Mouse (Mus musculus): ENCODE data around the gene Stx8.
A peak's percentile ranks its signal among the peaks of the same experiment; 100 is the strongest.

Stx8 gene

GRCm38 (mm10) chr11:68202561-68202960 is 236.6 kb downstream of the Stx8 start:
- no peak for DNase-seq

- no peak for DNase-seq
These were observed 237.8 kb downstream of the Stx8 start for GRCm38 (mm10) chr11:68203658-68204315.

GRCm38 (mm10) chr11:68204407-68204806 is 238.4 kb downstream of the Stx8 start:
- DNase-seq, result no peak

- peak; percentile 23 for DNase-seq
These were observed 239.7 kb downstream of the Stx8 start for GRCm38 (mm10) chr11:68205572-68206229.

GRCm38 (mm10) chr11:68208023-68208422 is 242.0 kb downstream of the Stx8 start:
- no peak for DNase-seq

- no peak for DNase-seq
These were observed 242.6 kb downstream of the Stx8 start for GRCm38 (mm10) chr11:68208582-68208981.

GRCm38 (mm10) chr11:68209506-68209905 is 243.5 kb downstream of the Stx8 start:
- DNase-seq, result no peak

- DNase-seq, result no peak
These were observed 244.7 kb downstream of the Stx8 start for GRCm38 (mm10) chr11:68210714-68211113.

- DNase-seq, result no peak
These were observed 246.1 kb downstream of the Stx8 start for GRCm38 (mm10) chr11:68211924-68212578.

GRCm38 (mm10) chr11:68213896-68214295 is 247.9 kb downstream of the Stx8 start:
- no peak for DNase-seq

- DNase-seq, result no peak
These were observed 248.7 kb downstream of the Stx8 start for GRCm38 (mm10) chr11:68214496-68215205.

GRCm38 (mm10) chr11:68215206-68215912 is 249.4 kb downstream of the Stx8 start:
- no peak for DNase-seq

- no peak for DNase-seq
These were observed 250.0 kb downstream of the Stx8 start for GRCm38 (mm10) chr11:68216041-68216440.

GRCm38 (mm10) chr11:68220733-68221132 is 254.7 kb downstream of the Stx8 start:
- DNase-seq, result no peak

GRCm38 (mm10) chr11:68222209-68222608 is 256.2 kb downstream of the Stx8 start:
- no peak for DNase-seq

- no peak for DNase-seq
These were observed 257.1 kb downstream of the Stx8 start for GRCm38 (mm10) chr11:68223143-68223542.

GRCm38 (mm10) chr11:68226654-68227057 is 260.7 kb downstream of the Stx8 start:
- DNase-seq, result no peak

GRCm38 (mm10) chr11:68227837-68228236 is 261.8 kb downstream of the Stx8 start:
- no peak for DNase-seq

- no peak for DNase-seq
These were observed 263.1 kb downstream of the Stx8 start for GRCm38 (mm10) chr11:68228941-68229665.

- DNase-seq, result no peak
These were observed 265.6 kb downstream of the Stx8 start for GRCm38 (mm10) chr11:68231558-68231957.

- no peak for DNase-seq
These were observed 267.5 kb downstream of the Stx8 start for GRCm38 (mm10) chr11:68233469-68233965.

GRCm38 (mm10) chr11:68239756-68240155 is 273.8 kb downstream of the Stx8 start:
- no peak for DNase-seq
